Mouse (Mus musculus) liver, postnatal 0 days (tissue): Measurements from ENCODE around the gene Mcm9.

ENCODE experiments used
- CTCF ChIP-seq: sonication (generic); IDR thresholded peaks from 2 replicates; pipeline ENCODE4 v1.5.1; 2016; ENCODE audit warnings: antibody characterized with exemption, low read depth
- EP300 ChIP-seq: IDR thresholded peaks from 2 replicates; pipeline ENCODE4 v1.6.1; 2016; ENCODE audit warnings: antibody characterized with exemption, low read depth, mild to moderate bottlenecking

DNA sequence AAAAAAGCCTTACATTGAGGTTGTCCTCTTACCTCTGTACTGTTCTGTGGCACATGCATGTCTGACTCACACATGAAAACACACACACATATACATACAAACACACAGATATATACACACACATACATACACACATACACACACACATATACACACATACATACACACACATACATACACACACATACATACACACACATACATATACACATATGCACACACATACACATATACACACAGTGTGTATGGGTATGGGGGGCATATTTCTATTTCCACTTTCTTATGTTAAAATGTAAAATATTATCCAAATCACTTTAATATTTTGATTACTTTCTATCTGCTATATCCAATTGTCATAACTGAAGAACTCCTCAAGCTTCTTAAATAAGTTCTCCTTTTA, 121.6 kb downstream of the Mcm9 start:
- no peak for TF ChIP-seq CTCF
- no peak for TF ChIP-seq EP300
